Mouse (Mus musculus) liver, embryonic 14.5 days (tissue): ENCODE results near the gene Zic4. TPM values are rescaled to one million over a fixed set of nuclear protein-coding genes. Genes with fewer than 3 reads are reported as not detected.

Experiments
- ATAC-seq: fragments of 200-750 bp; cut with Nextera tagmentation; 2 replicates; pipeline ENCODE4 v1.8.0; 2017; ENCODE audit warnings: moderate number of reproducible peaks, mild to moderate bottlenecking, moderate library complexity; ENCODE audit not compliant: insufficient read depth
- DNase-seq, 3 experiments: peaks; one replicate each; pipeline ENCODE4 v3.0.0-alpha.2; 2012 to 2013; ENCODE audit warnings: low read depth in 3 of 3, low spot score in 3 of 3
- H3K27ac ChIP-seq: fragments of 300-500 bp; sonication (generic); 2 replicates; pipeline ENCODE4 v1.5.1; 2014; ENCODE audit warnings: moderate library complexity, mild to moderate bottlenecking, control low read depth, inconsistent platforms
- H3K27me3 ChIP-seq: fragments of 300-500 bp; sonication (generic); 2 replicates; pipeline ENCODE4 v1.6.1; 2014; ENCODE audit warnings: mild to moderate bottlenecking, low read length, moderate library complexity; ENCODE audit not compliant: control insufficient read depth, insufficient read depth
- H3K36me3 ChIP-seq: fragments of 300-500 bp; sonication (generic); replicated peaks from 2 replicates; pipeline ENCODE4 v1.6.1; 2014; ENCODE audit warnings: low read depth; ENCODE audit not compliant: control insufficient read depth, insufficient read depth
- H3K4me1 ChIP-seq, 2 experiments: fragments of 200-500 bp in 1 of 2; fragments of 300-500 bp in 1 of 2; sonication (generic) in 1 of 2; replicated peaks; 2 replicates each; pipeline ENCODE4 v1.6.1; 2012 to 2014; ENCODE audit warnings: antibody characterized with exemption in 1 of 2, inconsistent platforms in 1 of 2, low read length in 1 of 2; ENCODE audit not compliant: control insufficient read depth in 2 of 2, insufficient read depth in 2 of 2
- H3K4me2 ChIP-seq: fragments of 300-500 bp; sonication (generic); 2 replicates; pipeline ENCODE4 v1.6.1; 2014; ENCODE audit warnings: low read depth, mild to moderate bottlenecking, control low read depth, moderate library complexity
- H3K4me3 ChIP-seq, 2 experiments: fragments of 200-500 bp in 1 of 2; fragments of 300-500 bp in 1 of 2; sonication (generic) in 1 of 2; 2 replicates each; pipeline ENCODE4 v1.5.1; 2012 to 2014; ENCODE audit warnings: low read depth in 2 of 2, low read length in 2 of 2, mild to moderate bottlenecking in 2 of 2, control low read depth in 1 of 2, inconsistent platforms in 1 of 2, moderate library complexity in 1 of 2; ENCODE audit not compliant: insufficient read depth in 1 of 2
- H3K9ac ChIP-seq: fragments of 300-500 bp; sonication (generic); replicated peaks from 2 replicates; pipeline ENCODE4 v1.6.1; 2014; ENCODE audit warnings: mild to moderate bottlenecking, control low read depth, moderate library complexity
- H3K9me3 ChIP-seq: fragments of 300-500 bp; sonication (generic); 2 replicates; pipeline ENCODE4 v1.6.1; 2016; ENCODE audit warnings: low read length, mixed read lengths; ENCODE audit not compliant: control insufficient read depth
- CTCF ChIP-seq: IDR thresholded peaks from 2 replicates; pipeline ENCODE4 v1.5.1; 2016; ENCODE audit warnings: antibody characterized with exemption, low read depth, control low read depth
- EP300 ChIP-seq: IDR thresholded peaks from 2 replicates; pipeline ENCODE4 v1.6.1; 2016; ENCODE audit warnings: antibody characterized with exemption, low read depth
- WGBS: fragments of 180-500 bp; shearing (Covaris S2); extraction: QIAGEN DNeasy Blood & Tissue Kit; methylation state at CpG from one replicate; pipeline ENCODE4 v1.1.7; 2014; ENCODE audit not compliant: insufficient replicate concordance; 5-methylcytosine and 5-hydroxymethylcytosine counted together
- polyA plus RNA-seq, 2 experiments: library from polyadenylated mRNA; depleted of rRNA in 1 of 2; stranded (reverse) in 1 of 2; unstranded in 1 of 2; fragments of >200 nt; fragmentation: Nextera tagmentation in 1 of 2; extraction: Ambion mirVana in 1 of 2; gene quantifications; 2 replicates each; pipeline versions ENCODE4 v1.2.1 to v1.2.3; 2012 to 2014

The Zic4 gene
- polyA plus RNA-seq, 2 experiments, result 0.01 TPM; not detected in 1

DNA sequence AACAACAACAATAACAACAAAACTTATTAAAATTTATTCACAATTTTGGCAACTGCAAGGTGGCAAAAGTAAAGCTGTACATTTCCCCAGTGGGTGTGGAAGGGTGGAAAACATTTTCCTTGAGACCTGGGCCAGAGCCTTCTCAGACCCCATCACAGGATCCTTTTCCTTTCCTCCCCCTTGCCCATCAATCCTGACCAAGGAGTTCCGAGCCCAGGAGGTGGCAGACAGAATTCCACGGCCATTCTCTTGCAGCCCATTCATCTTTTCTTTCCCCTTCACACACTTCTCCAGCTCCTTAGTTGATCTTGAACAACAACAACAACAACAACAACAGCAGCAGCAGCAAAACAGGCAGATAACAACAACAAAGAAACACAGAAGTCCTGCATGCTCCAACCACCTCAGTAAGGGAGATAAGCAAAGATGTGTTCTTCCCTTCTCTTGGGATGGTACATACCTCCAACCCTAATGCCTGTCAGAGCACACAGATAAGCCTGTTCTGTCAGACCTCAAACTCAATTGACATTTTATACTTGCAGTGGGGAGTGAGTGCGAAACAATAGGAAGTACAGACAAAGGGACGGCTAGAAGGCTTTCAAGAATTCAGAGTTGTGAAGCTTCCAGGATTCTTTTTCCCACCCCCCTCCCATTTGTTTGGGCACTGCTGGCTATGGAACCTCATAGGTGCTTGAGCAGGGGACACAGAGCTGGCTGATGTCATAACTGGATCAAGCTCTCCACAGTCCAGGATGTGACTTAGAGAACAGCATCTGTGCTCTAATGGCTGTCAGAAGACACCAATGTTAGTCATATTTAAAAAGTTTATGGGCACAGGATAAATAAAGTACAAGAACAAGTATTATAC is 22.7 kb downstream of the Zic4 start:
- H3K4me1 ChIP-seq, result no peaks in the 10 kb centered on the region
- H3K36me3 ChIP-seq, result no peaks in the 10 kb centered on the region
- DNase-seq, result no peak
- peaks cover 86% of the 10 kb centered on the region for H3K27me3 ChIP-seq
- ATAC-seq, result no peak
- H3K27ac ChIP-seq, result no peak overlapping the region
- H3K9me3 ChIP-seq, result no peaks in the 10 kb centered on the region
- 6% methylated on average over 4 of the region's 4 CpGs for WGBS
- TF ChIP-seq CTCF (no peak), EP300 (no peak)
- H3K4me2 ChIP-seq, result no peak overlapping the region
- no peak overlapping the region for H3K4me3 ChIP-seq
- H3K9ac ChIP-seq, result no peak overlapping the region

DNA sequence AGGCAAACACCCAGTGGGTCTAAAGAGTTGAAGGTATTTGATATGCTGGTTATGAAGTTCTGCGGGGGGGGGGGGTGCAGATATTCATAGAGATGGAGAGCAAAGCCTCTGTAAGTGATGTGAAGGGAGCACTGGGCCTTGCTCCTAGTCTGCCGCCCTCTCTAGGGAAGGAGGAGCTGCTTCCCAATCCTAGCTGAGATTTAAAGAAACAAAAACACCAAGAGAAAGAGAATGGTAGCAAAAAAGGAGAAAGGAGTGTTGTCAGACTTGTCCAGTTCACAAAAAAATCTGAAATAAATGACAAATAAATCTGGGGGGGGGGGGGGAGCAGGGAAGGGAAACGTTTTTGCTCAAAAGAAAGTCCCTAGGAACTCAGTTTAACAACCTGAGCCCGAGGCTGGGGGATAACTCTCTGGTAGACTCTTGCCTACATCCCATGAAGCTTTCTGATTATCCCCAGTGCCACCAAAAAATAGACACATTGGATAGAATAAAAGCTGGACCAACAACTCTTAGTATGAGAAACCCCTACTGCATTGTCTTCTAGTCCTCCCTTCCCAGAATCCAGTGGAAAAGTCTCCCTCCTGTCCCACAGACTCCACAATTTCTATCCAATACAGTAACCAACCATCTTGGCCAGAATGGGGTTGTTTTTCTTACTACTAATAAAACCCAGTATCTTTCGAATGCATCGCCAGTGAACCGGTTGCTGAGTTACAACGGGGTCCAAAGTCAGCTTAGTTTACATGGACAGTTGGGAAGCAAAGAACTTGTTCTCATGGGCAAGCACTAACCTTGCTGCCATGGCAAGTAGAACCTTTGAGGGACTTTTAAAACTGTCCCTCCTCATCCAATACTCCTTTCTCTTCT is 23.6 kb downstream of the Zic4 start:
- Histone ChIP-seq H3K4me3 (no peak overlapping the region), H3K36me3 (no peaks in the 10 kb centered on the region), H3K4me2 (no peak overlapping the region), H3K9ac (no peak overlapping the region), H3K27me3 (peaks cover 86% of the 10 kb centered on the region), H3K9me3 (no peaks in the 10 kb centered on the region), H3K4me1 (no peaks in the 10 kb centered on the region), H3K27ac (no peak overlapping the region)
- 3% methylated on average over 8 of the region's 8 CpGs for WGBS
- no peak for ATAC-seq
- DNase-seq, result no peak
- no peak for TF ChIP-seq EP300
- TF ChIP-seq CTCF, result no peak

DNA sequence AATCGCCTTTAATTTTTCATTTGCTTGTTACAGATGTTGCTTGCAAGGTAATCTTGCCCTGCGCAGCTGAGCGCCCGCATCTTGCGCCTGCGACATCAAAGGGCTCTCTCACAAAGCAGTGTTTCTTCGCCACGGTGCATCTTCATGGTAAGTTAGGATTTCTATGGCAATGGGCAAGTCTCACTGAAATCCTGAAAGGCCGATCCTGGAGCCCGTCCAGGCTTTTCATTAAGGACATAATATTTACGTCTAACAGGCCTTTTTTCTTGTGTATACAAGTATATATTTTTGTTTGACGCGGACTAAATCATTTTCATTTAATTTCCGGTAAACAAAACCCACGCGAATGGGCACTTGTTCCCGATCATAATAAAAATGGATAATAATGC is 24.3 kb downstream of the Zic4 start:
- Histone ChIP-seq H3K9me3 (no peaks in the 10 kb centered on the region), H3K27me3 (peaks cover 80% of the 10 kb centered on the region), H3K4me1 (no peaks in the 10 kb centered on the region), H3K36me3 (no peaks in the 10 kb centered on the region), H3K4me2 (no peak overlapping the region), H3K27ac (no peak overlapping the region), H3K9ac (no peak overlapping the region), H3K4me3 (no peak overlapping the region)
- TF ChIP-seq CTCF (no peak), EP300 (no peak)
- DNase-seq, result no peak
- ATAC-seq, result no peak
- 3% methylated on average over 17 of the region's 17 CpGs for WGBS

DNA sequence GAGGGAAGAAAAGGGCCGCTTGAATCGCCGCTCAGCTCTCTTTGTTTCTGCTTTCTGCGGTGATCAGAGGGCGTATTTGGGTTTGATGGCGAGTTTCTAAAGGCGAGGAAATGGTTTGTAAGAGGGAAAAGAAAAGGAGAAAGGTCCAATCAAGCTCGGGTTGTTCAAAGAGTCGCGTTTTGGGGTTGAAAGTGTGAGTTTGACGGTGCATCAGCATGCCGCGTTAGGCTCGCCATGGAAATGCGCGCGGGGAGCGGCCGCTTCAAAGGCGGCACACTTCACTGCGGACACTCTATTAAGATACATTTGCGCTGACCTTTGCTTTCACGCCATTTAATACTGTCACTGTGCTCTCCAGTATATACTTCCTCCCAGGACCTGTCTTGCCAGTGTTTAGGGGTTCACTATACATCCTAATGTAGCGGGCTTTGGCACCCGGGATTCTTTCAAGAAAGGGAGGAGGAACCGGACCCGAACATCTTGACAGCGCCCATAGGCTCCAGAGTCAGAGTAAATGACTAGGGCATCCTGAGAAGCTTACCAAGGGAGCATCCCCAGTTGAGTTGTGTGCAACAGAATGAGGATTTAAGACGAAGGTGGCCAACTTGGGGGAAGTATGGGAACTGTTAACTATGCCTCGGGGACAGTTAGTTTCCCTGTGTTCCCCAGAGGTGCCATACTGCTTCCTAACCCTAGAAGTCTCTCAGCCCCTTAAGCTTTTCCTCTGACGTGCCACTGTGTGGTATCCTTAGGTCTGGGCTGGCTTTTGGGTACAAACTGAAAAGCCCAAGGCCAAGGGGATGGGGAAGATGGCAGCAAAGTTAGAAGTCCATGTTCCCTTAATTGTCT is 24.9 kb downstream of the Zic4 start:
- H3K36me3 ChIP-seq, result no peaks in the 10 kb centered on the region
- no peak overlapping the region for H3K4me2 ChIP-seq
- H3K4me1 ChIP-seq, result no peaks in the 10 kb centered on the region
- 1% methylated on average over 31 of the region's 31 CpGs for WGBS
- no peak overlapping the region for H3K9ac ChIP-seq
- no peak for DNase-seq
- no peaks in the 10 kb centered on the region for H3K9me3 ChIP-seq
- no peak for ATAC-seq
- no peak for TF ChIP-seq EP300
- no peak for TF ChIP-seq CTCF
- no peak overlapping the region for H3K4me3 ChIP-seq
- peaks cover 76% of the 10 kb centered on the region for H3K27me3 ChIP-seq
- no peak overlapping the region for H3K27ac ChIP-seq
